20 mouse cellular contexts compared by ENCODE assay signal in the genomic region with DNA sequence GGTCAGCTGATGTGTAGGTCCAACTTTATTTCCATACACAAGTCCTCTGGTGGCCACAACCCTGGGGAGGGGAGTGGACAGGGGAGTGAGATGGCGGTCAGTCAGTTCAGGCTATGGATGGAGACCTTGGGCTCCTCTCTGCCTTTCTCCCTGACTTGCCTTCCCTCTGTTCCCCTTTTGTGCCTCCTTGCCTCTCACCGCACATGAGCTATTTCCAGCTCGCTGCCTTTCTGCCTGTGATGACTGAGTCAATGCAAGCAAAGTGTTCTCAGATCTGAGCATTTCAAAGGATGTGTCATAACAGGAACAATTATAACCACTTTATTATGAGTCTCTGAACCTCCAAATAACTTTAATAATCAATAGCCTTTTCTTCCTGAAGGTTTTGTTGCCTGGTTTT. TPM values are rescaled to one million over a fixed set of nuclear protein-coding genes. Genes with fewer than 3 reads are reported as not detected.
DNase-seq lines count a peak whose midpoint lies in the region; ATAC-seq lines count a peak whose summit lies in the region.
"Had no signal": no experiment of that assay in that cellular context is flagged by ENCODE, and none has a peak within 500 bp of the region (broad histone marks: within the 10 kb centered on the region; RNA-seq: fewer than 3 reads in every experiment).

No protein-coding gene starts in this region.

- no peak for ATAC-seq in erythroid progenitor cell, adult 5-6 weeks (replicated peaks; ENCODE audit: low FRiP score, poor library complexity, severe bottlenecking)
- ATAC-seq: activated CD4-positive, CD25-positive, alpha-beta regulatory T cell, adult 4 months; forebrain, embryonic 15.5 days; midbrain, embryonic 16.5 days had no signal

- DNase-seq in layer of hippocampus, adult 18-20 months (ENCODE audit: low spot score in 2 of 2): peak; percentile 40 to 69
- no peak for DNase-seq in layer of hippocampus, postnatal 14 days (ENCODE audit: low spot score in 2 of 2)
- peak; percentile 60 to 66 for DNase-seq in right cerebral cortex, adult 2 months (ENCODE audit: low spot score in 2 of 2)
- no peak for DNase-seq in right cerebral cortex, postnatal 4 days
- DNase-seq in left cerebral cortex, postnatal 25 days (ENCODE audit: low spot score in 2 of 2): peak; percentile 56 to 77
- no peak for DNase-seq in heart, postnatal 4 days
- DNase-seq: adrenal gland, adult 8-10 months; cerebellum, adult 2 months; cerebellum, postnatal 36 days; gastrocnemius, postnatal 10 days; kidney, adult 2 months; liver; lung, postnatal 36 days; thymus, postnatal 25 days had no signal

- intact Hi-C loops in left cerebral cortex, postnatal 25 days (cut with DNase I): loop anchor here (2.0 kb wide), 1 partner anchor 37 kb away; a partner anchor contains a TSS

RNA-seq across cellular contexts. Expression of a gene that starts 2.3 kb away (rescaled TPM):
- total RNA-seq in layer of hippocampus, adult 18-20 months (2021): 100 to 1,000 TPM; 161 to 185 TPM
- 10 to 100 TPM; 49.3 to 58.6 TPM for total RNA-seq in layer of hippocampus, postnatal 14 days (2021)
- 100 to 1,000 TPM; 136 to 141 TPM for total RNA-seq in left cerebral cortex, postnatal 25 days (2021)
- 2.9 TPM in 1 of 2 replicates, not detected in the other for total RNA-seq in erythroid progenitor cell, adult 5-6 weeks (2015; ENCODE audit: low replicate concordance)
- not detected in 2 replicates for total RNA-seq in erythroid progenitor cell, adult 5-6 weeks (2017; ENCODE audit: low replicate concordance)
- under 1 TPM; 0.27 to 0.45 TPM for total RNA-seq in heart, postnatal 4 days (2021)
- total RNA-seq: granulocyte monocyte progenitor cell, adult 5-6 weeks; megakaryocyte-erythroid progenitor cell, adult 5-6 weeks had no signal

RNA-seq across cellular contexts. Expression of a gene that starts 37.2 kb away (rescaled TPM):
- total RNA-seq in layer of hippocampus, adult 18-20 months (2021): 100 to 1,000 TPM; 100 to 106 TPM
- total RNA-seq in layer of hippocampus, postnatal 14 days (2021): 10 to 100 TPM; 74.8 to 75.6 TPM
- 100 to 1,000 TPM in 1 of 2 experiments, 10 to 100 TPM in 1; 95.9 to 112 TPM for total RNA-seq in left cerebral cortex, postnatal 25 days (2021)
- total RNA-seq in erythroid progenitor cell, adult 5-6 weeks (2015; ENCODE audit: low replicate concordance): 32.1 and 51.1 TPM in 2 replicates
- total RNA-seq in erythroid progenitor cell, adult 5-6 weeks (2017; ENCODE audit: low replicate concordance): 24.1 and 40.0 TPM in 2 replicates
- 100 to 1,000 TPM; 128 to 132 TPM for total RNA-seq in heart, postnatal 4 days (2021)

Comparison
In these comparisons a context has a peak if more than half of its experiments do, and no peak if none do; other contexts are left out.
1. DNase-seq: peak in layer of hippocampus, adult 18-20 months (2 of 2), right cerebral cortex, adult 2 months (2 of 2) and left cerebral cortex, postnatal 25 days (2 of 2); none in layer of hippocampus, postnatal 14 days (0 of 2), right cerebral cortex, postnatal 4 days (single experiment) and heart, postnatal 4 days (single experiment).
2. RNA of a gene that starts 2.3 kb away (total RNA-seq): 161 to 185 TPM in layer of hippocampus, adult 18-20 months, 136 to 141 TPM in left cerebral cortex, postnatal 25 days and 49.3 to 58.6 TPM in layer of hippocampus, postnatal 14 days; 0.27 to 0.45 TPM in heart, postnatal 4 days and 2.9 TPM in erythroid progenitor cell, adult 5-6 weeks; every median in the first group is over 10 times any median in the second.